Mouse (Mus musculus) embryonic facial prominence, embryonic 11.5 days (tissue): Measurements from ENCODE around the gene Gpat2. TPM values are rescaled to one million over a fixed set of nuclear protein-coding genes. Genes with fewer than 3 reads are reported as not detected.
A peak's percentile ranks its signal among the peaks of the same experiment; 100 is the strongest.

Experiments used
- ATAC-seq: fragments of 200-750 bp; cut with Nextera tagmentation; replicated peaks from 2 replicates; pipeline ENCODE4 v1.8.0; 2017; ENCODE audit warnings: low read depth; ENCODE audit not compliant: insufficient number of reproducible peaks, low FRiP score, low TSS enrichment
- DNase-seq: peaks from one replicate; pipeline ENCODE4 v3.0.0-alpha.2; 2015; ENCODE audit warnings: low spot score
- H3K27ac ChIP-seq: fragments of 300-500 bp; sonication (generic); replicated peaks from 2 replicates; pipeline ENCODE4 v1.5.1; 2014; ENCODE audit warnings: mild to moderate bottlenecking, low read depth, low read length, control low read depth
- H3K27me3 ChIP-seq: fragments of 300-500 bp; sonication (generic); 2 replicates; pipeline ENCODE4 v1.6.1; 2014; ENCODE audit warnings: mild to moderate bottlenecking, low read length, moderate library complexity, mixed read lengths; ENCODE audit not compliant: control insufficient read depth, insufficient read depth
- H3K36me3 ChIP-seq: fragments of 300-500 bp; sonication (generic); replicated peaks from 2 replicates; pipeline ENCODE4 v1.6.1; 2014; ENCODE audit warnings: low read depth, mild to moderate bottlenecking, low read length, moderate library complexity, mixed read lengths; ENCODE audit not compliant: control insufficient read depth, insufficient read depth
- H3K4me1 ChIP-seq: fragments of 300-500 bp; sonication (generic); 2 replicates; pipeline ENCODE4 v1.6.1; 2014; ENCODE audit warnings: low read length, mixed read lengths; ENCODE audit not compliant: control insufficient read depth, insufficient read depth
- H3K4me2 ChIP-seq: fragments of 300-500 bp; sonication (generic); 2 replicates; pipeline ENCODE4 v1.6.1; 2014; ENCODE audit warnings: low read depth, mild to moderate bottlenecking, control low read depth, low read length, moderate library complexity
- H3K4me3 ChIP-seq: fragments of 300-500 bp; sonication (generic); 2 replicates; pipeline ENCODE4 v1.5.1; 2014; ENCODE audit warnings: low read depth, low read length, control low read depth
- H3K9ac ChIP-seq: fragments of 300-500 bp; sonication (generic); replicated peaks from 2 replicates; pipeline ENCODE4 v1.6.1; 2014; ENCODE audit warnings: mild to moderate bottlenecking, control low read depth, low read length
- H3K9me3 ChIP-seq: fragments of 300-500 bp; sonication (generic); replicated peaks from 2 replicates; pipeline ENCODE4 v1.6.1; 2016; ENCODE audit warnings: mild to moderate bottlenecking, low read length, inconsistent platforms, mixed read lengths; ENCODE audit not compliant: control insufficient read depth
- WGBS: fragments of 180-500 bp; shearing (Covaris S2); extraction: QIAGEN DNeasy Blood & Tissue Kit; methylation state at CpG from one replicate; pipeline ENCODE4 v1.1.7; 2014; 5-methylcytosine and 5-hydroxymethylcytosine counted together
- polyA plus RNA-seq: library from polyadenylated mRNA; unstranded; fragments of >200 nt; fragmentation: Nextera tagmentation; extraction: Ambion mirVana; gene quantifications from 2 replicates; pipeline ENCODE4 v1.2.1, GENCODE M21; 2014

The Gpat2 gene
- polyA plus RNA-seq, 1 experiment from 2014 or later, result not detected

GRCm38 (mm10) chr2:127483001-127483400, 58.0 kb downstream of the Gpat2 start:
- no peak overlapping the region for H3K27ac ChIP-seq
- H3K4me3 ChIP-seq, result peak overlapping the region; percentile 54
- no peaks in the 10 kb centered on the region for H3K9me3 ChIP-seq
- no peak for ATAC-seq
- no peaks in the 10 kb centered on the region; the same call in 1 of the 2 replicates for H3K4me1 ChIP-seq
- peaks cover 44% of the 10 kb centered on the region for H3K27me3 ChIP-seq
- no peak overlapping the region for H3K9ac ChIP-seq
- no peaks in the 10 kb centered on the region for H3K36me3 ChIP-seq
- under 1% methylated on average over 18 of the region's 21 CpGs for WGBS
- peak overlapping the region; percentile 95 for H3K4me2 ChIP-seq
- no peak for DNase-seq

DNA sequence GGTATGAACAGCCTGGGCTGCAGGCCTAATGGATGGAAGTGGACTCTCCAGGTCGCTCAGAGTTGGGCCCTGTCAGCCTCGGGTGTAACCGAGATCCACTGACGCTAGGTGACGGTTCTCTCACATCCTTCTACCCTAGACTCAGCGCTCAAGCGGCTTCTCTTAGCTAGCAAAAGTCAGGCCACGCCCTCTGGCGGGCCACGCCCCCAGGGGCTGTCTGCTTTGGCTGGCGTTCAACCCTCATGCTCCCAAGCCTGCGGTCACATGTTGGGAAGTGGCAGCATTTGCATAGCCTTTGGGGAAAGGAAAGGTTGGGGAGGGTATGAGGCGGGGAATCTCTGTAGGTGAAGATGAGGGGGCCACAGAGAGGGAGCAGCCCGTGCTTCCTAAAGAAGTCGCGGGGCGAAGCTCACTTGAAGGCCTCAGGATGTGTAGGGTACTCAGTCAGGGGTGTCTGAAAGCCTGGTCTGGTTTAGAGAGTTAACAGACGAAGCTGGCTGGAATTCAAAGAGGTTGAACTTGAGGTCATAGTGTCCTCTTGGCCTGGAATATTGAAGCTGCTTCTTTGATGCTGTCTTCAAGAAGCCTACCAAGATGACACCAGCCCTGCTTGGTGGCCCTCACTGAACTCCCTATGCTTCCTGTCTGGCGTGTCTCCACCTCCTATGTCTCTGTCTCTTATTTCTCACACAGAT, 59.6 kb downstream of the Gpat2 start:
- Histone ChIP-seq H3K4me3 (peak overlapping the region; percentile 14; the same call in 1 of the 2 replicates), H3K36me3 (no peaks in the 10 kb centered on the region), H3K9me3 (no peaks in the 10 kb centered on the region), H3K4me2 (peak overlapping the region; percentile 42), H3K27me3 (peaks cover 43% of the 10 kb centered on the region), H3K4me1 (no peaks in the 10 kb centered on the region; the same call in 1 of the 2 replicates), H3K9ac (no peak overlapping the region), H3K27ac (no peak overlapping the region)
- ATAC-seq (peak; percentile 61; the same call in 1 of the 2 replicates), DNase-seq (peak; percentile 84)
- WGBS, result 5% methylated on average over 19 of the region's 19 CpGs

Other genes with a start within 250 kb of the Gpat2 start
- 2.3 and 2.6 TPM in 2 replicates for gene 1810024B03Rik, start 216.9 kb upstream of the Gpat2 start, polyA plus RNA-seq
- gene Snrnp200, start 216.8 kb upstream of the Gpat2 start, polyA plus RNA-seq, result 104 and 107 TPM in 2 replicates
- gene Ciao1, start 177.4 kb upstream of the Gpat2 start, polyA plus RNA-seq, result 54.8 and 65.2 TPM in 2 replicates
- 19.5 and 20.7 TPM in 2 replicates for gene Tmem127, start 177.3 kb upstream of the Gpat2 start, polyA plus RNA-seq
- gene Stard7, start 155.0 kb upstream of the Gpat2 start, polyA plus RNA-seq, result 82.8 and 84.0 TPM in 2 replicates
- gene Dusp2, start 89.0 kb upstream of the Gpat2 start, polyA plus RNA-seq, result 4.2 and 4.4 TPM in 2 replicates
- gene Astl, start 86.6 kb upstream of the Gpat2 start, polyA plus RNA-seq, result 0.10 and 0.11 TPM in 2 replicates
- 1.9 TPM in 2 replicates for gene Adra2b, start 62.0 kb upstream of the Gpat2 start, polyA plus RNA-seq
- 24.0 and 24.8 TPM in 2 replicates for gene Fahd2a, start 19.4 kb downstream of the Gpat2 start, polyA plus RNA-seq
- gene Kcnip3, start 96.9 kb downstream of the Gpat2 start, polyA plus RNA-seq, result 2.8 and 3.0 TPM in 2 replicates
- 1.6 and 1.9 TPM in 2 replicates for gene Prom2, start 116.3 kb downstream of the Gpat2 start, polyA plus RNA-seq
- gene Zfp661, start 161.9 kb downstream of the Gpat2 start, polyA plus RNA-seq, result 7.5 and 8.3 TPM in 2 replicates
- gene Mrps5, start 162.0 kb downstream of the Gpat2 start, polyA plus RNA-seq, result 152 and 165 TPM in 2 replicates
- gene Mal, start 231.5 kb downstream of the Gpat2 start, polyA plus RNA-seq, result 0.13 and 0.41 TPM in 2 replicates